Mouse (Mus musculus): ENCODE measurements around the gene Zfp92. TPM values are rescaled to one million over a fixed set of nuclear protein-coding genes. Genes with fewer than 3 reads are reported as not detected.
"Not testable (repeated sequence)": the region's sequence is repeated elsewhere in the genome, so short reads cannot be mapped to it uniquely, and the experiment has no call there.

The Zfp92 gene
- 0.04 TPM in 1 of 2 replicates, not detected in the other for polyA plus RNA-seq (2012; rRNA removed)

DNA sequence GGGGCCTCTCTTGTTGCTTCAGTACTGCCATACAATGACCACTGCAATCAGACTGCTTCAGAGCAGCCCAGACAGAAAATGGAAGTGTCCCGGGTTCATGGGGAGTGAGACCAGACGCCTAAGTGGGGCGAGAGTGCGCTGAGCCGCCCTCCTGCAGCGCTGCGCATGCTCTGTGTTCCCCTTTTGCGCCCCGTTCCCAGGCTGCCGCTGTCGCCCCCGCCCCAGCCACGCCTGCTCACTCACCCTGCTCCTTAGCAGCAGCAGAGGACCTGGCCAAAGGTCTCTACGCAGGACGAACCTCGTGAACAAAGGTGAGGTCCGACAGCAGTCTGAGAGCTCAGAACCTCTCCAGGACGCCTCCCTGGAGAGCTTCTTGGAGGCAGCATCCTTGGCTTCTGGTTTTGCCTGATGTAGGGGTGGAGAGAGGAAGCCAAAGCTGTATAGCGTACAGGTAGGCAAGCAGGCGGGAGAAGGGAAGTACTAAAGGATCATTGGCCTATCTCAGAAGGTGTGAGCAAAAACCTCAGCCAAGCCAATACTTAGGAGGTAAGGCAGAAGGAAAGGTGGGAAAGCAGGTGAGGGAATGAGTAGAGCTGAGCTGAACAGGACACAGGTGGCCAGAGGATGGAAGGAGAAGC, at the start of gene Zfp92:
Gene Zfp92, plus strand, starts transcription at position 217 of the 638 bp plus-strand sequence.
- Histone ChIP-seq H3K27ac (ENCODE audit: insufficient read depth, low read length) (no peak within 1 kb of the TSS), H3K27me3 (ENCODE audit: control insufficient read depth, insufficient read depth, low read length) (no peaks in the 10 kb centered on the region), H3K4me3 (ENCODE audit: extremely low read depth, insufficient read depth, insufficient read length) (no peak within 1 kb of the TSS), H3K4me1 (ENCODE audit: control insufficient read depth, insufficient read depth, insufficient read length) (no peaks in the 10 kb centered on the region), H3K36me3 (ENCODE audit: control insufficient read depth, insufficient read depth, low read length) (no peaks in the 10 kb centered on the region)
- no peak for DNase-seq (ENCODE audit: low read depth in 1 of 2, low spot score in 2 of 2)
- WGBS, result 24% methylated on average over 20 of the region's 20 CpGs
- TF ChIP-seq POLR2A (IDR thresholded peaks at IDR 0.05; ENCODE audit: low read depth, low read length), result no peak
- TF ChIP-seq CTCF (IDR thresholded peaks at IDR 0.05; ENCODE audit: extremely low read depth, insufficient read depth, insufficient read length, insufficient replicate concordance), result no peak

DNA sequence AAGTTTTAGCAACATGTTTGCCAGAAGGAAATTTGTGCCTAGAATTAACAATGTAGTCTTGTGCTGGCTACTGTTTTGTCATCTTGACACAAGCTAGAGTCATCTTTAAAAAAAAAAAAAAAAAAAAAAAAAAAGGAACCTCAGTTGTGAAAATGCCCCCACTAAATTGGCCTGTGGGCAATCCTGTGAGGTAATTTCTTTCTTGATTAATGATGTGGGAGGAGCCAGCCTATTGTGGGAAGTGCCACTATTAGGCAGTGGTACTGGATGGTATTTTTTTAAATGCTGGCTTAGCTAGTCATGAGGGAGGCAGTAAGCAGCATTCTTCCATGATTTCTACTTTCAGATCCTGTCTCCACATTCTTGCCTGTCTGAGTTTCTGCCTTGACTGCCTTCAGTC, 47.6 kb upstream of the Zfp92 start:
- Histone ChIP-seq H3K27me3 (ENCODE audit: control insufficient read depth, insufficient read depth, low read length) (no peaks in the 10 kb centered on the region), H3K36me3 (ENCODE audit: control insufficient read depth, insufficient read depth, low read length) (no peaks in the 10 kb centered on the region; the same call in 1 of the 2 replicates), H3K27ac (ENCODE audit: insufficient read depth, low read length) (no peak overlapping the region), H3K4me3 (ENCODE audit: extremely low read depth, insufficient read depth, insufficient read length) (no peak overlapping the region), H3K4me1 (ENCODE audit: control insufficient read depth, insufficient read depth, insufficient read length) (no peaks in the 10 kb centered on the region)
- TF ChIP-seq CTCF (IDR thresholded peaks at IDR 0.05; ENCODE audit: extremely low read depth, insufficient read depth, insufficient read length, insufficient replicate concordance) (no peak), POLR2A (IDR thresholded peaks at IDR 0.05; ENCODE audit: low read depth, low read length) (no peak)
- no peak for DNase-seq (ENCODE audit: low read depth in 1 of 2, low spot score in 2 of 2)

DNA sequence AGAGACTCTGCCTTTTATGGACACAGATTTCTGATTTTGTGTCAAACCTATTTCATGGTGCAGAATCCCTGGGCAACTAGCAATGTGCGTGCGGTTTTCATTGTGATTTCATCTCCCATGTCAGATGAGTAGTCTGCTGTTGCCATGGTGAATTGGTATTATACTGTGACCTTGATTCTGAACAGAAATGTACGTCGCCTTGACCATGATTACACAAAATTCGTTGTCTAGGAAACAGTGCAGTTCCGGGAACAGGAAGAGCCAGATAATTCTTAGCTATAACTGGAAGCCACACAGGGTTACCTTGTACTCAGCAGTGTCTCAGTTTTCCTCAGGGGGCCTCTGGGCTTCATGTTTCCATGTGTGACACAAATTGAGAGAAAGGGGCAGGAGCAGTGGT, 26.5 kb upstream of the Zfp92 start:
- TF ChIP-seq POLR2A (IDR thresholded peaks at IDR 0.05; ENCODE audit: low read depth, low read length), result no peak
- no peak for TF ChIP-seq CTCF (IDR thresholded peaks at IDR 0.05; ENCODE audit: extremely low read depth, insufficient read depth, insufficient read length, insufficient replicate concordance)

DNA sequence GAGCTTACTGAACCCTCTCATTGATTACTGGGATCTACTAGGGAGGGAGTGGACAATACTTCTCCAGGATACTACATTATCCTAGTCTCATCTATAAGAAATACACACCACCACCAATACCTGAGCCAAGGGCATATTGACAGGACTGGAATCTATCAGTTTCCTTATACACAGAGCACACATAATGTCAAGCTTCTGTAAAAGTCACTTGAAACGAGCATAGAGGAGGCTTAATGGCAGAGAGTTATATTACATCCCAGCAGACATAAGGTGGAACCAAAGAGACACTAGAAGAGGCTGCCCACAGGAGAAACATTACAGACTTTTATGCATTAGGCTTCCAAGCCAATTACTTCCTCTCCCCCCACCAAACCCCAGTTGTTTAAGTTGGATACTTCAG, 26.0 kb upstream of the Zfp92 start:
- 26% methylated on average over 1 of the region's 1 CpGs for WGBS
- DNase-seq (ENCODE audit: low read depth in 1 of 2, low spot score in 2 of 2), result no peak
- no peak for TF ChIP-seq CTCF (IDR thresholded peaks at IDR 0.05; ENCODE audit: extremely low read depth, insufficient read depth, insufficient read length, insufficient replicate concordance)
- no peak for TF ChIP-seq POLR2A (IDR thresholded peaks at IDR 0.05; ENCODE audit: low read depth, low read length)
- H3K36me3 ChIP-seq (ENCODE audit: control insufficient read depth, insufficient read depth, low read length), result no peaks in the 10 kb centered on the region
- no peak overlapping the region for H3K4me3 ChIP-seq (ENCODE audit: extremely low read depth, insufficient read depth, insufficient read length)
- no peak overlapping the region for H3K27ac ChIP-seq (ENCODE audit: insufficient read depth, low read length)
- no peaks in the 10 kb centered on the region for H3K27me3 ChIP-seq (ENCODE audit: control insufficient read depth, insufficient read depth, low read length)
- H3K4me1 ChIP-seq (ENCODE audit: control insufficient read depth, insufficient read depth, insufficient read length), result no peaks in the 10 kb centered on the region

More for the DNA sequence above, 26.5 kb upstream of the Zfp92 start:
- DNase-seq (ENCODE audit: low read depth in 1 of 2, low spot score in 2 of 2), result no peak
- 72% methylated on average over 6 of the region's 6 CpGs for WGBS
- H3K27ac ChIP-seq (ENCODE audit: insufficient read depth, low read length), result no peak overlapping the region
- H3K27me3 ChIP-seq (ENCODE audit: control insufficient read depth, insufficient read depth, low read length), result no peaks in the 10 kb centered on the region
- H3K4me3 ChIP-seq (ENCODE audit: extremely low read depth, insufficient read depth, insufficient read length), result no peak overlapping the region
- H3K4me1 ChIP-seq (ENCODE audit: control insufficient read depth, insufficient read depth, insufficient read length), result no peaks in the 10 kb centered on the region
- no peaks in the 10 kb centered on the region for H3K36me3 ChIP-seq (ENCODE audit: control insufficient read depth, insufficient read depth, low read length)

DNA sequence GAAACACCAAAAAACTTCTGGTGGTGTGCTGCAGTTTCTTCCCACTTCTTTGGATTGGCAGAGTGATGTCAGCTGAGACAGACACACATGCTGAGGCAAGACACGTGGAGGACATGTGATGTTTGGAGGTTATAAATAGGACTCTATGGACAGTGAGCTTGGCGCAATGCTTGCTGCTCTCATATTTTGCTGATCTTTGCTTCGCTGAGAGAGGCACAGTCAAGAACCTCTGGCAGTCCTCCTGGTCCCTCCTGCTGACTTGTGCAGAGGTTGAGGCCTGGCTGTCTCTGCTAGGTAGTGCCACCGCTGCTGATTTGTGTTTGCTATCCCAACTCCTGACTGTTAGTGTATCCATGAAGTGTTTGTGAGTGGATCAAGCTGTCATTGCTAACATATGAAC, 19.4 kb upstream of the Zfp92 start:
- Histone ChIP-seq H3K27me3 (ENCODE audit: control insufficient read depth, insufficient read depth, low read length) (no peaks in the 10 kb centered on the region), H3K36me3 (ENCODE audit: control insufficient read depth, insufficient read depth, low read length) (no peaks in the 10 kb centered on the region), H3K4me1 (ENCODE audit: control insufficient read depth, insufficient read depth, insufficient read length) (no peaks in the 10 kb centered on the region), H3K27ac (ENCODE audit: insufficient read depth, low read length) (no peak overlapping the region), H3K4me3 (ENCODE audit: extremely low read depth, insufficient read depth, insufficient read length) (no peak overlapping the region)
- WGBS, result 81% methylated on average over 4 of the region's 4 CpGs
- no peak for DNase-seq (ENCODE audit: low read depth in 1 of 2, low spot score in 2 of 2)
- TF ChIP-seq POLR2A (IDR thresholded peaks at IDR 0.05; ENCODE audit: low read depth, low read length) (no peak), CTCF (IDR thresholded peaks at IDR 0.05; ENCODE audit: extremely low read depth, insufficient read depth, insufficient read length, insufficient replicate concordance) (no peak)

DNA sequence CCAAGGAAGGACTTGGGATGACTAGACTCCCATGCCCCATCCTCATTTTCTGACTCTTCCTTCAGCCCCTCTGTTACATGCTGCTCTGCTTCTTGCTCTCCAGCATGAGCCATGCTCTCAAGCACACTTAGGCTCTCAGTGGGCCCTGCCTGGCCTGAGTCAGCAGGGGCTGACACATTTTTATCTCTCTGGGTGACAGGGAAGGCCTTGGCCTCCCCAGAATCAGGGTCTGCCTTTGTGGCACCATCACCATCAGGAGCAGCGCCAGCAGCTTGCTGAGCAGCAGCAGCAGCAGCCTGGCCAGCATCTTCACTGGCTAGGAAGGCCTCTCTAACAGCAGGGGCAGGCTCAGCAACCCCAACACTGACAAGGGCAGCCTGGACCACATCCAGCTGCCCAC, 14.4 kb upstream of the Zfp92 start:
- 100% methylated on average over 1 of the region's 1 CpGs for WGBS
- DNase-seq (ENCODE audit: low read depth in 1 of 2, low spot score in 2 of 2), result no peak
- H3K36me3 ChIP-seq (ENCODE audit: control insufficient read depth, insufficient read depth, low read length), result no peaks in the 10 kb centered on the region
- TF ChIP-seq POLR2A (IDR thresholded peaks at IDR 0.05; ENCODE audit: low read depth, low read length) (no peak), CTCF (IDR thresholded peaks at IDR 0.05; ENCODE audit: extremely low read depth, insufficient read depth, insufficient read length, insufficient replicate concordance) (no peak)
- H3K27me3 ChIP-seq (ENCODE audit: control insufficient read depth, insufficient read depth, low read length), result no peaks in the 10 kb centered on the region
- no peak overlapping the region for H3K4me3 ChIP-seq (ENCODE audit: extremely low read depth, insufficient read depth, insufficient read length)
- no peaks in the 10 kb centered on the region for H3K4me1 ChIP-seq (ENCODE audit: control insufficient read depth, insufficient read depth, insufficient read length)
- no peak overlapping the region for H3K27ac ChIP-seq (ENCODE audit: insufficient read depth, low read length)

DNA sequence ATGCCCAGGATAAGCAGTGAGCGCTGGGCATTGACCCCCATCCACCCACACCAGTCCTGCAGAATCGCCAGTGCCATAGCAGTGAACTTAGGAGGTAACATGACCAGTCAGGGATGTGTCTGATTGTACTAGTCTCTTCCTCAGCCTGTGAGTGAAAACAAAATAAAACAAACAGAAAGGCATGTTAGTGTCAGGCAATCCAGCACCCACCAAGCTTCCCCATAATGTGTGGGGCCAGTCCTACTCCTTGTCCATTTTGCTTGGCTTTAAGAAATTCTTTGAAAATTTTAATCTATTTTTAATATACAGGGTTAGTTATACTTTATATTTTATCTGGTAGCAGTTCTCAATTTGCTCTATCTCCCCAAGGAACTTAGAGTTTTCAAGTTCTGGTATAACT, 12.3 kb upstream of the Zfp92 start, which contains the start of gene Gm18336:
Gene Gm18336, minus strand, starts transcription at position 101 of the 400 bp plus-strand sequence.
- not testable (repeated sequence) for DNase-seq (ENCODE audit: low read depth in 1 of 2, low spot score in 2 of 2); H3K36me3 ChIP-seq (ENCODE audit: control insufficient read depth, insufficient read depth, low read length); H3K4me3 ChIP-seq (ENCODE audit: extremely low read depth, insufficient read depth, insufficient read length); H3K4me1 ChIP-seq (ENCODE audit: control insufficient read depth, insufficient read depth, insufficient read length); H3K27me3 ChIP-seq (ENCODE audit: control insufficient read depth, insufficient read depth, low read length); H3K27ac ChIP-seq (ENCODE audit: insufficient read depth, low read length)
- WGBS, result 86% methylated on average over 2 of the region's 2 CpGs

Measured in spleen, adult 2 months (tissue).